Mouse (Mus musculus) MEL (cell line): ENCODE measurements around the gene Zfp652. TPM values are rescaled to one million over a fixed set of nuclear protein-coding genes. Genes with fewer than 3 reads are reported as not detected.

Experiments
- DNase-seq: peaks from one replicate; pipeline ENCODE4 v3.0.0; 2011; ENCODE audit warnings: low read depth, low spot score
- H3K27ac ChIP-seq: 2 replicates; pipeline ENCODE4 v1.5.1; 2012; ENCODE audit warnings: low read depth, mild to moderate bottlenecking, control low read depth, low read length, moderate library complexity; ENCODE audit not compliant: control insufficient read depth
- H3K27me3 ChIP-seq, 2 experiments: fragments of 150-350 bp in 1 of 2; sonication (generic) in 1 of 2; 2 replicates each; pipeline ENCODE4 v1.6.1; 2012; ENCODE audit warnings: low read length in 2 of 2, mild to moderate bottlenecking in 2 of 2, improper control_type of control experiment in 1 of 2, moderate library complexity in 1 of 2; ENCODE audit not compliant: insufficient read depth in 2 of 2, control insufficient read depth in 1 of 2
- H3K36me3 ChIP-seq, 2 experiments: 2 replicates each; pipeline ENCODE4 v1.6.1; 2012 to 2014; ENCODE audit warnings: low read length in 2 of 2, improper control_type of control experiment in 1 of 2, inconsistent platforms in 1 of 2, mild to moderate bottlenecking in 1 of 2; ENCODE audit not compliant: insufficient read depth in 2 of 2, control insufficient read depth in 1 of 2
- H3K4me1 ChIP-seq, 2 experiments: fragments of 150-350 bp in 1 of 2; sonication (generic) in 1 of 2; 2 replicates each; pipeline ENCODE4 v1.6.1; 2012; ENCODE audit warnings: low read length in 2 of 2, improper control_type of control experiment in 1 of 2, mild to moderate bottlenecking in 1 of 2; ENCODE audit not compliant: insufficient read depth in 2 of 2, control insufficient read depth in 1 of 2
- H3K4me3 ChIP-seq, 2 experiments: fragments of 150-350 bp in 1 of 2; sonication (generic) in 1 of 2; 2 replicates each; pipeline ENCODE4 v1.5.1; 2012; ENCODE audit warnings: low read depth in 2 of 2, low read length in 2 of 2, mild to moderate bottlenecking in 2 of 2, moderate library complexity in 2 of 2, control low read depth in 1 of 2, improper control_type of control experiment in 1 of 2; ENCODE audit not compliant: control insufficient read depth in 1 of 2, insufficient read depth in 1 of 2
- H3K79me2 ChIP-seq: 2 replicates; pipeline ENCODE4 v1.6.1; 2012; ENCODE audit warnings: mild to moderate bottlenecking, low read length, moderate library complexity; ENCODE audit not compliant: control insufficient read depth, poor library complexity, insufficient read depth
- H3K9ac ChIP-seq: 2 replicates; pipeline ENCODE4 v1.6.1; 2012; ENCODE audit warnings: low read depth, mild to moderate bottlenecking, control low read depth, low read length, moderate library complexity; ENCODE audit not compliant: control insufficient read depth, poor library complexity, severe bottlenecking
- H3K9me3 ChIP-seq: fragments of 150-350 bp; sonication (generic); replicated peaks from 2 replicates; pipeline ENCODE4 v1.6.1; 2012; ENCODE audit warnings: mild to moderate bottlenecking, low read length, improper control_type of control experiment, moderate library complexity; ENCODE audit not compliant: insufficient read depth
- CHD1 ChIP-seq: IDR thresholded peaks from 2 replicates; pipeline ENCODE4 v1.6.1; 2012; ENCODE audit warnings: low read depth, mild to moderate bottlenecking, inconsistent platforms, low read length, improper control_type of control experiment
- CHD2 ChIP-seq: IDR thresholded peaks from 2 replicates; pipeline ENCODE4 v1.6.1; 2011; ENCODE audit warnings: low read length, improper control_type of control experiment
- ELF1 ChIP-seq: IDR thresholded peaks from 2 replicates; pipeline ENCODE4 v1.6.1; 2014; ENCODE audit warnings: low read depth, mild to moderate bottlenecking, inconsistent platforms, low read length, improper control_type of control experiment, moderate library complexity
- EP300 ChIP-seq, 2 experiments: IDR thresholded peaks; 2 replicates each; pipeline ENCODE4 v1.6.1; 2011; ENCODE audit warnings: improper control_type of control experiment in 2 of 2, low read length in 2 of 2, low read depth in 1 of 2, mild to moderate bottlenecking in 1 of 2
- GATA1 ChIP-seq: IDR thresholded peaks from 2 replicates; pipeline ENCODE4 v1.6.1; 2011; ENCODE audit warnings: low read depth, low read length, improper control_type of control experiment
- HCFC1 ChIP-seq: IDR thresholded peaks from 2 replicates; pipeline ENCODE4 v1.6.1; 2012; ENCODE audit warnings: low read depth, mild to moderate bottlenecking, inconsistent platforms, low read length, improper control_type of control experiment, moderate library complexity
- MAX ChIP-seq: IDR thresholded peaks from 2 replicates; pipeline ENCODE4 v1.6.1; 2011; ENCODE audit warnings: low read length, improper control_type of control experiment
- MXI1 ChIP-seq: IDR thresholded peaks from 2 replicates; pipeline ENCODE4 v1.6.1; 2011; ENCODE audit warnings: mild to moderate bottlenecking, low read depth, low read length, improper control_type of control experiment
- MYB ChIP-seq: IDR thresholded peaks from 2 replicates; pipeline ENCODE4 v1.6.1; 2011; ENCODE audit warnings: mild to moderate bottlenecking, low read depth, low read length, improper control_type of control experiment
- NRF1 ChIP-seq: IDR thresholded peaks from 2 replicates; pipeline ENCODE4 v1.6.1; 2014; ENCODE audit warnings: low read depth, mild to moderate bottlenecking, inconsistent platforms, low read length, improper control_type of control experiment, moderate library complexity; ENCODE audit not compliant: poor library complexity, insufficient read depth, severe bottlenecking
- POLR2A ChIP-seq, 2 experiments: IDR thresholded peaks; 2 replicates each; pipeline ENCODE4 v1.6.1; 2011 to 2012; ENCODE audit warnings: low read length in 2 of 2, mild to moderate bottlenecking in 2 of 2, control low read depth in 1 of 2, improper control_type of control experiment in 1 of 2, low read depth in 1 of 2, moderate library complexity in 1 of 2; ENCODE audit not compliant: control insufficient read depth in 1 of 2, insufficient read depth in 1 of 2, poor library complexity in 1 of 2
- POLR2AphosphoS2 ChIP-seq: IDR thresholded peaks from 2 replicates; pipeline ENCODE4 v1.6.1; 2011; ENCODE audit warnings: low read length, improper control_type of control experiment
- RCOR1 ChIP-seq: IDR thresholded peaks from 2 replicates; pipeline ENCODE4 v1.6.1; 2012; ENCODE audit warnings: low read depth, mild to moderate bottlenecking, inconsistent platforms, low read length, improper control_type of control experiment
- TBP ChIP-seq: IDR thresholded peaks from 2 replicates; pipeline ENCODE4 v1.8.0; 2011; ENCODE audit warnings: low read depth, low read length, improper control_type of control experiment
- TCF12 ChIP-seq: IDR thresholded peaks from 2 replicates; pipeline ENCODE4 v1.6.1; 2014; ENCODE audit warnings: low read depth, mild to moderate bottlenecking, inconsistent platforms, low read length, improper control_type of control experiment, moderate library complexity
- USF1 ChIP-seq: IDR thresholded peaks from 2 replicates; pipeline ENCODE4 v1.6.1; 2014; ENCODE audit warnings: low read depth, mild to moderate bottlenecking, inconsistent platforms, low read length, improper control_type of control experiment, moderate library complexity
- ZC3H11A ChIP-seq: IDR thresholded peaks from 2 replicates; pipeline ENCODE4 v1.6.1; 2012; ENCODE audit warnings: low read depth, mild to moderate bottlenecking, inconsistent platforms, low read length, improper control_type of control experiment
- ZNF384 ChIP-seq: IDR thresholded peaks from 2 replicates; pipeline ENCODE4 v1.6.1; 2012; ENCODE audit warnings: low read depth, mild to moderate bottlenecking, inconsistent platforms, low read length, improper control_type of control experiment
- polyA plus RNA-seq, 2 experiments: library from polyadenylated mRNA; stranded (reverse) in 1 of 2; unstranded in 1 of 2; fragments of >175 nt in 1 of 2; fragments of >200 nt in 1 of 2; gene quantifications; 2 replicates each; pipeline versions ENCODE4 v1.2.1 to v1.2.4; 2012; ENCODE audit warnings: low replicate concordance in 2 of 2, low read depth in 1 of 2; ENCODE audit not compliant: insufficient read length in 2 of 2, insufficient read depth in 1 of 2, missing spikeins in 1 of 2
- total RNA-seq: library from RNA; depleted of rRNA; stranded (reverse); fragments of 300-350 nt; gene quantifications from 2 replicates; pipeline ENCODE4 v1.2.3, GENCODE M21; 2012

The Zfp652 gene
- total and polyA plus RNA-seq, 3 experiments: 19.3 to 38.5 (median 31.8) TPM

GRCm38 (mm10) chr11:95869918-95870470, 157.5 kb downstream of the Zfp652 start:
- DNase-seq: peak; percentile 76
- TF ChIP-seq USF1: peak; percentile 4; the same call in 1 of the 2 replicates
- no peak for TF ChIP-seq NRF1
- TF ChIP-seq MYB: no peak
- TF ChIP-seq MAX: peak; percentile 36; the same call in 1 of the 2 replicates
- 0 out of 2 replicates have a peak, but pooled peaks have one; percentile 16 for TF ChIP-seq CHD2
- TF ChIP-seq MXI1: no peak
- no peak for TF ChIP-seq GATA1
- TF ChIP-seq POLR2AphosphoS2: peak; percentile 65; the same call in 1 of the 2 replicates
- TF ChIP-seq RCOR1: no peak
- TF ChIP-seq POLR2A (IDR thresholded peaks at IDR 0.05; ENCODE audit: control insufficient read depth in 1 of 2, insufficient read depth in 1 of 2, low read depth in 1 of 2, low read length in 2 of 2, poor library complexity in 1 of 2): peak in 1 of 2 experiments; percentile 29; a peak in 1 of 4 replicates
- no peak overlapping the region for H3K4me3 ChIP-seq
- H3K9ac ChIP-seq: no peak overlapping the region
- no peaks in the 10 kb centered on the region for H3K79me2 ChIP-seq
- 0 out of 4 replicates have a peak, but pooled peaks cover 0 to 3% of the 10 kb centered on the region in 2 experiments for H3K36me3 ChIP-seq
- H3K27ac ChIP-seq: no peak overlapping the region
- H3K27me3 ChIP-seq: no peaks in the 10 kb centered on the region
- no peaks in the 10 kb centered on the region for H3K9me3 ChIP-seq
- H3K4me1 ChIP-seq: peaks cover 0 to 3% of the 10 kb centered on the region in 2 experiments; a peak in 3 of 4 replicates

- TF ChIP-seq HCFC1 (peak; percentile 86), EP300 (IDR thresholded peaks at IDR 0.05; ENCODE audit: low read depth in 1 of 2, low read length in 2 of 2) (0 out of 4 replicates have a peak, but pooled peaks of 1 of the 2 experiments have one; percentile 19), ZNF384 (no peak), RCOR1 (0 out of 2 replicates have a peak, but pooled peaks have one; percentile 28), CHD1 (no peak), ZC3H11A (no peak), TCF12 (no peak), TBP (peak; percentile 28; the same call in 1 of the 2 replicates), ELF1 (peak; percentile 61), POLR2AphosphoS2 (no peak), POLR2A (IDR thresholded peaks at IDR 0.05; ENCODE audit: control insufficient read depth in 1 of 2, insufficient read depth in 1 of 2, low read depth in 1 of 2, low read length in 2 of 2, poor library complexity in 1 of 2) (peak; percentile 34 to 49; a peak in 1 of 4 replicates)
- TF ChIP-seq, all 39 proteins: peak for 6
- Histone ChIP-seq H3K79me2 (no peaks in the 10 kb centered on the region), H3K9ac (no peak overlapping the region), H3K4me3 (peak overlapping the region in 1 of 2 experiments; percentile 5; a peak in 1 of 4 replicates), H3K36me3 (no peaks in the 10 kb centered on the region), H3K9me3 (no peaks in the 10 kb centered on the region), H3K27me3 (peaks cover 1 to 2% of the 10 kb centered on the region in 2 experiments), H3K27ac (no peak overlapping the region), H3K4me1 (peaks cover 0 to 5% of the 10 kb centered on the region in 2 experiments; a peak in 1 of 4 replicates)
- DNase-seq: peak; percentile 73
These were observed 163.3 kb downstream of the Zfp652 start for GRCm38 (mm10) chr11:95875804-95876203.
